Mouse (Mus musculus) limb, embryonic 14.5 days (tissue): ENCODE data around the gene Mmab. TPM values are rescaled to one million over a fixed set of nuclear protein-coding genes. Genes with fewer than 3 reads are reported as not detected.

ENCODE experiments used
- ATAC-seq: fragments of 200-750 bp; cut with Nextera tagmentation; 2 replicates; pipeline ENCODE4 v1.8.0; 2017; ENCODE audit warnings: low read depth, moderate number of reproducible peaks, moderate TSS enrichment; ENCODE audit not compliant: low FRiP score
- DNase-seq: peaks from one replicate; pipeline ENCODE4 v3.0.0-alpha.2; 2015; ENCODE audit warnings: low spot score
- H3K27ac ChIP-seq: fragments of 300-500 bp; sonication (generic); replicated peaks from 2 replicates; pipeline ENCODE4 v1.5.1; 2014; ENCODE audit warnings: low read depth, mild to moderate bottlenecking, low read length, moderate library complexity, mixed read lengths
- H3K27me3 ChIP-seq: fragments of 300-500 bp; sonication (generic); 2 replicates; pipeline ENCODE4 v1.6.1; 2014; ENCODE audit warnings: low read length, mixed read lengths; ENCODE audit not compliant: control insufficient read depth, insufficient read depth
- H3K36me3 ChIP-seq: fragments of 300-500 bp; sonication (generic); 2 replicates; pipeline ENCODE4 v1.6.1; 2014; ENCODE audit warnings: mild to moderate bottlenecking, low read length, moderate library complexity, mixed read lengths; ENCODE audit not compliant: control insufficient read depth, insufficient read depth
- H3K4me1 ChIP-seq: fragments of 300-500 bp; sonication (generic); 2 replicates; pipeline ENCODE4 v1.6.1; 2014; ENCODE audit warnings: antibody characterized with exemption, low read length, mixed read lengths; ENCODE audit not compliant: control insufficient read depth, insufficient read depth
- H3K4me2 ChIP-seq: fragments of 300-500 bp; sonication (generic); replicated peaks from 2 replicates; pipeline ENCODE4 v1.6.1; 2014; ENCODE audit warnings: low read depth, mild to moderate bottlenecking, low read length, moderate library complexity; ENCODE audit not compliant: severe bottlenecking
- H3K4me3 ChIP-seq: fragments of 300-500 bp; sonication (generic); replicated peaks from 2 replicates; pipeline ENCODE4 v1.5.1; 2014; ENCODE audit warnings: low read length
- H3K9ac ChIP-seq: fragments of 300-500 bp; sonication (generic); 2 replicates; pipeline ENCODE4 v1.6.1; 2014; ENCODE audit warnings: mild to moderate bottlenecking, low read depth, low read length, moderate library complexity; ENCODE audit not compliant: severe bottlenecking
- H3K9me3 ChIP-seq: fragments of 300-500 bp; sonication (generic); 2 replicates; pipeline ENCODE4 v1.6.1; 2016; ENCODE audit warnings: low read length; ENCODE audit not compliant: control insufficient read depth
- POLR2A ChIP-seq: fragments of 200-500 bp; IDR thresholded peaks from 2 replicates; pipeline ENCODE4 v1.8.0; 2012; ENCODE audit warnings: inconsistent platforms, mild to moderate bottlenecking, moderate library complexity, borderline replicate concordance; ENCODE audit not compliant: insufficient read depth, insufficient read length; ENCODE audit errors: extremely low read depth
- WGBS: fragments of 180-500 bp; shearing (Covaris S2); extraction: QIAGEN DNeasy Blood & Tissue Kit; methylation state at CpG from one replicate; pipeline ENCODE4 v1.1.7; 2014; 5-methylcytosine and 5-hydroxymethylcytosine counted together
- polyA plus RNA-seq, 2 experiments: library from polyadenylated mRNA; depleted of rRNA in 1 of 2; stranded (reverse) in 1 of 2; unstranded in 1 of 2; fragments of >200 nt; fragmentation: Nextera tagmentation in 1 of 2; extraction: Ambion mirVana in 1 of 2; gene quantifications; 2 replicates each; pipeline versions ENCODE4 v1.2.1 to v1.2.3; 2012 to 2014

Gene Mmab
- polyA plus RNA-seq, 2 experiments = 29.4 to 41.3 TPM

DNA sequence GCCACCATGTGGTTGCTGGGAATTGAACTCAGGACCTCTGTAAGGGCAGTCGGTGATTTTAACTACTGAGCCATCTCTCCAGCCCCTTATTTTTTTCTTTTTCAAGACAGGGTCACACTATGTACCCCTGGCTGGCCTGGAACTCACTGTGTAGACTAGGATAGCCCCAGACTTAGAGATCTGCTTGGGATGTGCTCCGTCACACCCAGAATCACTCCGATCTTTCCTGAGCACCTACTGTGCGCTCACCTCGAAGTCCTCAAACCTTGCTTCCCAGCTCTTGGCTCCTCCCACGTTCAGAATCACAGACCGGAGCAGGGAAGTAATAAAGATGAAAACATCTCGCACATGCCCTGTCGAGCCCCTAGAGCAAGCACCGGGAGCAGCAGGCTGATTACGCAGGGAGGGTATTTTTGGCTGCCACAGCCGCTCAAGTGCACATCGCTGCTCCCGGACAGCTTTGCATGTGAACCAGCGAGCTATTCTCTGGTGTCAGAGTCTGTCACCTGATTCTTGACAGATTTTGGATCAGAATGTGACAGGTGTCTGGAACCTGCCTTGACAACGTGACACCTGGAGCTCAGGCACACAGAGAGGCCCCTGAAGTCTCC lies 13.2 kb upstream of the Mmab start:
- 74% methylated on average over 16 of the region's 16 CpGs for WGBS
- DNase-seq (no peak), ATAC-seq (no peak)
- no peak for TF ChIP-seq POLR2A
- Histone ChIP-seq H3K36me3 (peaks cover 11% of the 10 kb centered on the region), H3K9me3 (no peaks in the 10 kb centered on the region), H3K4me1 (no peaks in the 10 kb centered on the region), H3K4me2 (no peak overlapping the region), H3K4me3 (no peak overlapping the region), H3K27ac (no peak overlapping the region), H3K9ac (no peak overlapping the region), H3K27me3 (no peaks in the 10 kb centered on the region)

DNA sequence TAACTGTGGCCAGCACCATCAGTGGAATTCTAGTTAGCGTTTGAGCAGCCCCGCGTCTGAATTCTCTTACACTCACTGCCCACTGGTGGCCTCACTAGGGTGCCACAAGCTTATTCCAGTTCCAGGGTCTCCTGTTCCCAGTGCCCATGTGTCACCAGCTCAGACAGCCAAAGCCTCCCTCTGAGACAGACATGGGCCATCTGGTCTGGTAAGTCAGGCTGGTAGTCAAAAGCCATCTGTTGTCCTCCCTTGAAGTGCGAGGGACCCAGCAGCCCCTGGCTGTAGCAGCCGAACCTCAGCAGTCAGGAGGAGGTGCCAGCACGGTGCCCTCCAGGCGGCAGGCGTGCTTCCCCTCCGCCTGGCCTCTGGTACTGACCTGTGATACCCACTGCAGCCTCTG lies 12.4 kb upstream of the Mmab start:
- no peak overlapping the region for H3K9ac ChIP-seq
- ATAC-seq = no peak
- no peak for TF ChIP-seq POLR2A
- H3K27ac ChIP-seq = no peak overlapping the region
- peaks cover 18% of the 10 kb centered on the region for H3K36me3 ChIP-seq
- H3K4me3 ChIP-seq = no peak overlapping the region
- DNase-seq = no peak
- H3K4me1 ChIP-seq = no peaks in the 10 kb centered on the region
- WGBS = 69% methylated on average over 9 of the region's 9 CpGs
- no peaks in the 10 kb centered on the region for H3K27me3 ChIP-seq
- H3K4me2 ChIP-seq = no peak overlapping the region
- H3K9me3 ChIP-seq = no peaks in the 10 kb centered on the region

DNA sequence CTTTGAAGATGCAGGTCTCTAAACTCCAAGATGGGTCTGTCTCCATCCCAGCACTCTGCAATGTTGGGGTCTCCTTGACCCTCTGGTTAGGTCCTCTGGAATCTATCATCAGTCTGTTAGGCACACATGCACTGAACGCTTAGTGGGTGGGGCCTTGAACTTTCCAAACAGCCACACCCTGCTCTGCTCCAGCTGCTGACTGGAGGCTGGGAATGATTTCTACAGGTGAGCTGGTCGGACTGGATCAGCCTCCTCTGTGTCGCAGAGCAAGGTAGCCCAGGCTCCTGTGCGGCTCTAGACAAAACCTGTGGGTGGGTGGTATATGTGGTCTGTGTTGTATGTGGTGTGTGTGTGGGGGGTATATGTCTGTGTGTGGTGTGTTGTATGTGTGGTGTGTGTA lies 5.2 kb upstream of the Mmab start:
- Histone ChIP-seq H3K27me3 (no peaks in the 10 kb centered on the region), H3K9me3 (no peaks in the 10 kb centered on the region), H3K4me2 (no peak overlapping the region), H3K27ac (no peak overlapping the region), H3K4me3 (no peak overlapping the region), H3K36me3 (peaks cover 56% of the 10 kb centered on the region), H3K9ac (no peak overlapping the region), H3K4me1 (peaks cover 8% of the 10 kb centered on the region)
- TF ChIP-seq POLR2A = no peak
- DNase-seq (no peak), ATAC-seq (no peak)
- WGBS = 83% methylated on average over 4 of the region's 4 CpGs

DNA sequence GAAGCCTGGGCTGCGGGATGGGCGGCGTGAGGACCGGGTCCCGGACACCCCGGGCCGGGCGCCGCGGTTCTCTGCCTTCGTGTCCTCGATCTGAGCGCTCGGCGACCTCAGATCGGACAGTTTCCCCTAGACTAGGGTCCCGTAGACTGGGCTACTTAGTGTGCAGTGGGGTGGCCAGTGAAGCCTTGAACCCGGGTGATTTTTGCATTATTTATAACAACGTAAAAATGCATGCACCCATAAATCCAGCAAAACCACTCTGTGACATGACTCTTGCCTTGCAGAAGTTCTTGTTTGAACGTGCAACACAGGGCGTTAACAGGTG lies 470 bp upstream of the Mmab start:
- Histone ChIP-seq H3K9ac (peak overlapping the region; percentile 66), H3K4me3 (peak overlapping the region; percentile 80), H3K27me3 (no peaks in the 10 kb centered on the region), H3K27ac (no peak overlapping the region), H3K36me3 (peaks cover 22% of the 10 kb centered on the region), H3K9me3 (no peaks in the 10 kb centered on the region), H3K4me1 (peaks cover 12% of the 10 kb centered on the region), H3K4me2 (peak overlapping the region; percentile 81)
- DNase-seq (no peak), ATAC-seq (peak; percentile 21)
- under 1% methylated on average over 21 of the region's 21 CpGs for WGBS
- 0 out of 2 replicates have a peak, but pooled peaks have one; percentile 34 for TF ChIP-seq POLR2A

DNA sequence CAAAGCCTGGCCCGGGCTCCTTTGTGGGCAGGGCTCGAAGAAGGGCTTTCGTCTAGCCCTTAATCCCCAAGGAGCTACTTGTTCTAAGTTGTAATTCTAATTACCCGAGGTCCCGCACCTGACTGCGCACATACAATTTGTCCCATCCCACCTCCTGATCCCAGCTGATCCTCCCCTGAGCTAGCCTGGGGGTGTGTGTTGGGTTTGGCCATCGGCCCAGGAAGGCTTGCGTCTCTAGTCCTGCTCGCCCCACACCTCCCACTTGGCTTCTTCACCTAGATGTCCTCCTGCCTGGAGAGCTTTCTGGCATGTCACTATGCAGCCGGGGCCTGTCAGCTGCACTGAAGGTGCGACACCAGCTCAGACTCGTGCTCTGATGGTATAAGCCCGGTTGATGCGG lies 8.3 kb downstream of the Mmab start:
- ATAC-seq (no peak), DNase-seq (no peak)
- Histone ChIP-seq H3K9ac (no peak overlapping the region), H3K36me3 (peaks cover 47% of the 10 kb centered on the region), H3K27ac (no peak overlapping the region), H3K9me3 (no peaks in the 10 kb centered on the region), H3K4me2 (no peak overlapping the region), H3K4me1 (no peaks in the 10 kb centered on the region), H3K27me3 (no peaks in the 10 kb centered on the region), H3K4me3 (no peak overlapping the region)
- 94% methylated on average over 13 of the region's 14 CpGs for WGBS
- TF ChIP-seq POLR2A = no peak

DNA sequence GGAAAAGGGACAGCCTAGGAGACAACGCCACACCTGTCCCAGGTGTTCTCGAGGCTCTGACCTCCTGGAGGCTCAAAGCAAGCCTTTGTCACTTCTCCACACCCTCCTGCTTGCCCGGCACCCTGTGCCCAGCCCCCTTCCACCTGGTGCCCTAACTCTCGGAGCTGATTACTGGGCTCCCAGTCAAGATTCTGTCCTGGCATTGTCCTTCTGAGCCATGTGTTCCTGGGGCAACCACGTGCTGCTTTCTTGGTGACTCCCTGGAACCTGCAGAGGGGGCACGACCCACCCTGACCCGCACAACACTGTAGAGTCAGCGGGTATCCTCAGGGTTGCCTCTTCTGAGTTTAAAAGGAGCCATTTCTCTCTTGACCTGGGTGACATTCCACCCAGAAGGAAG lies 9.5 kb downstream of the Mmab start:
- H3K9ac ChIP-seq = no peak overlapping the region
- TF ChIP-seq POLR2A = no peak
- H3K27ac ChIP-seq = no peak overlapping the region
- H3K4me1 ChIP-seq = no peaks in the 10 kb centered on the region
- ATAC-seq = no peak
- no peaks in the 10 kb centered on the region for H3K9me3 ChIP-seq
- H3K36me3 ChIP-seq = peaks cover 47% of the 10 kb centered on the region
- WGBS = 87% methylated on average over 8 of the region's 8 CpGs
- H3K4me3 ChIP-seq = no peak overlapping the region
- no peak for DNase-seq
- no peaks in the 10 kb centered on the region for H3K27me3 ChIP-seq
- no peak overlapping the region for H3K4me2 ChIP-seq
